Mouse (Mus musculus) olfactory bulb, adult 2 months (tissue): Measurements from ENCODE around the gene Dot1l.

Source experiments
- CTCF ChIP-seq: fragments of 200-500 bp; IDR thresholded peaks from 2 replicates; pipeline ENCODE4 v1.5.1; 2012; ENCODE audit warnings: low read depth, mild to moderate bottlenecking, low read length, moderate library complexity; ENCODE audit not compliant: insufficient read depth
- POLR2A ChIP-seq: fragments of 200-500 bp; IDR thresholded peaks from 2 replicates; pipeline ENCODE4 v1.6.1; 2012; ENCODE audit warnings: mild to moderate bottlenecking, low read depth, low read length, moderate library complexity; ENCODE audit not compliant: insufficient read depth

- TF ChIP-seq POLR2A (no peak), CTCF (no peak)
These were observed 11.3 kb downstream of the Dot1l start for GRCm38 (mm10) chr10:80766161-80766815.
